Mouse (Mus musculus) CH12.LX (cell line): ENCODE results near the gene Avpr2.

Source experiments
- CHD1 ChIP-seq: IDR thresholded peaks from 2 replicates; pipeline ENCODE4 v1.6.1; 2012; ENCODE audit warnings: low read depth, low read length, improper control_type of control experiment, inconsistent platforms
- CTCF ChIP-seq, 2 experiments: IDR thresholded peaks in 1 of 2; conservative IDR thresholded peaks in 1 of 2; 2 replicates each; pipeline ENCODE4 v1.5.1; 2011 to 2012; ENCODE audit warnings: low read depth in 2 of 2, low read length in 2 of 2, improper control_type of control experiment in 1 of 2, inconsistent platforms in 1 of 2, mild to moderate bottlenecking in 1 of 2, moderate library complexity in 1 of 2
- E2F4 ChIP-seq: IDR thresholded peaks from 2 replicates; pipeline ENCODE4 v1.6.1; 2011; ENCODE audit warnings: low read depth, low read length, improper control_type of control experiment; ENCODE audit not compliant: insufficient replicate concordance
- MAZ ChIP-seq: IDR thresholded peaks from 2 replicates; pipeline ENCODE4 v1.6.1; 2012; ENCODE audit warnings: low read depth, mild to moderate bottlenecking, inconsistent platforms, low read length, improper control_type of control experiment, moderate library complexity
- PAX5 ChIP-seq: IDR thresholded peaks from 2 replicates; pipeline ENCODE4 v1.6.1; 2012; ENCODE audit warnings: low read length, inconsistent platforms, mixed read lengths
- POLR2A ChIP-seq: IDR thresholded peaks from 2 replicates; pipeline ENCODE4 v1.6.1; 2011; ENCODE audit warnings: low read depth, mild to moderate bottlenecking, improper control_type of control experiment, low read length
- RCOR1 ChIP-seq: conservative IDR thresholded peaks from 2 replicates; pipeline ENCODE4 v1.6.1; 2012; ENCODE audit warnings: low read depth, mild to moderate bottlenecking, inconsistent platforms, low read length, improper control_type of control experiment
- SIN3A ChIP-seq: IDR thresholded peaks from 2 replicates; pipeline ENCODE4 v1.6.1; 2012; ENCODE audit warnings: low read length, improper control_type of control experiment, inconsistent platforms
- USF1 ChIP-seq: IDR thresholded peaks from 2 replicates; pipeline ENCODE4 v1.6.1; 2014; ENCODE audit warnings: low read depth, mild to moderate bottlenecking, inconsistent platforms, low read length, improper control_type of control experiment
- ZNF384 ChIP-seq: IDR thresholded peaks from 2 replicates; pipeline ENCODE4 v1.6.1; 2012; ENCODE audit warnings: low read depth, low read length, improper control_type of control experiment, inconsistent platforms

DNA sequence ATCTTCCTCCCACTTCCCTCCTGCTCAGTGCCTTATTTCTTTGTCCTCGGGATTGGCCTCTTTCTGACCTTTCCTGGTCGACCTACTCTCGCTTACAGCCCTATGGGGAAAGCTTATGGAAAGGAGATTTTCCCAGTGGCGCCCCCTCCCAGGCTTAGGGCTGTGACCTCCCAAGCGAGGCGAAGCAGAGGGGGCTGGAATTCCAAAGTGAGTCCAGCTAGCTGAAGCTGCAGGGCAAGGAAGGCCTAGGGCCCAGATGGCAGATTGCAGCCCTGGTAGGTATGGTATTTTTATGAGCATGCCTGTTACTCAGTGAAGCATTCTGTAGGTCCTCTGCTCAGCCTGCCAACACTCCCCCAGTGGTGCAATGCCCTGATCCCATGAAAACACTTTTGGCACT is 10.4 kb upstream of the Avpr2 start:
- TF ChIP-seq MAZ, result no peak
- no peak for TF ChIP-seq SIN3A
- TF ChIP-seq E2F4, result no peak
- TF ChIP-seq RCOR1, result no peak
- no peak for TF ChIP-seq ZNF384
- no peak for TF ChIP-seq CHD1
- no peak for TF ChIP-seq POLR2A
- TF ChIP-seq PAX5, result no peak
- no peak for TF ChIP-seq CTCF (conservative IDR thresholded peaks at IDR 0.05 in 1 of 2, IDR thresholded peaks at IDR 0.05 in 1 of 2; ENCODE audit: low read depth in 2 of 2, low read length in 2 of 2)
- TF ChIP-seq USF1, result no peak
